Mouse (Mus musculus) neutrophil, adult 5-6 weeks (primary cell): ENCODE results near the gene Fam20a. TPM values are rescaled to one million over a fixed set of nuclear protein-coding genes. Genes with fewer than 3 reads are reported as not detected.

ENCODE experiments used
- ATAC-seq: fragments of 151-379, 151-347 bp; 2 replicates; pipeline ENCODE4 v1.8.0; 2017; ENCODE audit warnings: mild to moderate bottlenecking, moderate TSS enrichment; ENCODE audit not compliant: insufficient number of reproducible peaks, poor library complexity, low FRiP score, severe bottlenecking; ENCODE audit errors: extremely low read depth
- total RNA-seq: library from RNA; stranded (forward); fragments of 200-1000 nt; gene quantifications from 2 replicates; pipeline ENCODE4 v1.2.3, GENCODE M21; 2017

Fam20a gene
- total RNA-seq, 1 experiment from 2014 or later: not detected

DNA sequence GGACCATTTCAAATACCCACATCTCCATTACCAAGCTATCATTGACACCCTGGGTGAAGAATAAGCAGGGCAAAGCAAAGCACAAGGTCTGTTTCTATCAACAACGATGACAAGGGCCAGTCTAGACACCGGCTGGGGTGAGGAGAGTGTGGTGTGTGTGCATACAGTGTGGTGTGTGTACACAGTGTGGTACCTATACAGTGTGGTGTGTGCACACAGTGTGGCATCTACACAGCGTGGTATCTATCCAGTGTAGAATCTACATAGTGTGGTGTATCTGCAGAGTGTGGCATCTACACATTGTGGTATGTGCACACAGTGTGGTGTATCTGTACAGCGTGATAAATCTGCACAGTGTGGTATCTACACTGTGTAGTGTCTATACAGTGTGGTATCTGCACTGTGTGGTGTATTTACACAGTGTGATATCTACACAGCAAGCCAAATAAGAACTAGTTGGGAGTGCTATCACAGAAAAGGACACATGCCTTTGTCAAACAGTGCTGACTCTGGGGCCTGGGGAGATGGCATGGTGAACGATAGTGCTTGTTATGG lies 24.9 kb downstream of the Fam20a start:
- no peak for ATAC-seq

DNA sequence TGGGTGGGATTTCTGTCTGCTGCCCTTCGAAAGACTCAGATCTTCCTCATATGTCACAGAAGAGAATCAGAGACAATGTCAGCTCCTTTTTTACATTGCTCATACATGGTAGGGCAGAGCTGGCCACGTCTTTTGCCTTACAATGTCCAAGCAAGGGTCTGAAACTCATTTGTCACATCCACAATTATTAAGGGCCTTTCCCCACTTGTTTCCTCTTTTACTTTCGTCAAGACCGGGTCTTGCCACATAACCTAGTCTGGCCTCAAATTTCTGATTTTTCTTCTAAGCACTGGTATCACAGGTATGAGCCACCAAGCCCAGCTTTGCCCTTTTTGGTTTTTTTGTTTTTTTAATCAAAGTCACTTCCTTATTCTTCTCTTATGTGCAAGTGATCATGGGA lies 25.6 kb downstream of the Fam20a start:
- ATAC-seq: no peak

DNA sequence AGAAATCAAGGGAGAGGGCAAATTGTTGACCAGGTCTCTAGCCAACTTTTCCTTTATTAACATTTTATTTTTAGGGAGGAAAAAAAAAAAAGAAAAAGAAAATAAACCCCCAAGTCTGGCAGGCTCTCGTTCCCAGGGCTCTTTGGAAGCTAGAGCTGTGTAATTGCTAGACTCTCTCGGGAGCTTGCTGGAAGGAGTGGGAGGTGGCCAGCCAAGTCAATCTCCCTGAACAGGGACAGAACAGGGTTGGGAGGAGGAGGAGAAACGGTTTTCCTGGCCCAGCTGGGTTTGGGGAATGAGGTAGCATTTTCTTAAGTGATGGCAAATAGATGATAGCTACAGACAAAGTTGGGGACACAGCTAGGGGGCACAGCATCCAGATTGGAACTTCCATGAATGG lies 29.3 kb downstream of the Fam20a start:
- no peak for ATAC-seq

DNA sequence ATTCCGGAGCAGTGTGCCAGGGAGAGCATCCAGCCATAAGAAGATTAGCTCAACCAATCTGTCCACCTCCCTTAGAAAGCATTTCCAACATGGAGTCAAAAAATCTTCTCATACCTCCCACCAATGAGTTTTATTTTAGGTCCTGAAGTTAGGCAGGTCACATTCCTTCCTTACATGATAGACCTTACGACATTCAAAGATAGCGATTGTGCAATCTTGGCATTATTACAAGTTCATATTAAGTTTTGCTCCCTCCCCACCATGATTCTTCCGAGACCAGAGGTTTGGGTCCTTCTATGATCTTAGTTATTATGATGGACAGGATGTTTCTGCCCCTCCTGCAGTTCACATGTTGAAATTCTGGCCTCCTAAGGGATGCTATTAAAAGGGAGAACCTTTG lies 32.5 kb downstream of the Fam20a start:
- no peak for ATAC-seq

DNA sequence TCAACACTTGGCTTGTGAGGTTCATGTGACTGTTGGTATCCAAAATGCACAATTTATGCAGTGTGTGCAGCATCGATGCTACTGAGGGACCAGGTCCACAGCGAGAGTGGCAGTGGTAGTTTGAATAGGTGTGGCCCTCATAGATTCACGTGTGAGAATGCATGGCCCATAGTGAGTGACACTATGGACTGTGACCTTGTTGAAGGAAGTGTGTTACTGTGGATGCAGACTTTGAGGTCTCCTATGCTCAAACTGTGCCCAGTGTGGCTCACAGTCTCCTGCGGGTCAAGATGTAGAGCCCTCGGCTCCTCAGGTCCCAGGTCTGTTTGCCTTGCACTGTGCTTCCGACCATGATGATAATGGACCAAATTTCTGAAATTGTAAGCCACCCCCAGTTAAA lies 39.9 kb downstream of the Fam20a start:
- no peak for ATAC-seq

DNA sequence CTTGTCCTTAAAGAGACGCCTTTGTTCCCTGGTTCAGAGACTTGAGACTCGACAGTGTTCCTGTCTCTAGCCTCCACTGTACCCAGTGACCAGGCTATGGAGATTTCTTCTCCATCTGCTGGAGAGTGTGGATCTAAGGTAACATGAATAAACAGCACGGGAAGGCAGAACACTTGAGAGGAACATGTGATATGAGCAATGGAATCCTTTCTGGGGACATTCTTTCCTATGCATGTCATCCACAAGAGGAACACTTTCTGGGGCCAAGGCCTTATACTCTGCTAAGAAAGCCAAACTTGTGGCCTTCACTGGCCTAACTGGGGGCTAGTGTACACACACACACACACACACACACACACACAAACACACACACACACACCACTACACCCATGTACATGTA lies 40.5 kb downstream of the Fam20a start:
- no peak for ATAC-seq

DNA sequence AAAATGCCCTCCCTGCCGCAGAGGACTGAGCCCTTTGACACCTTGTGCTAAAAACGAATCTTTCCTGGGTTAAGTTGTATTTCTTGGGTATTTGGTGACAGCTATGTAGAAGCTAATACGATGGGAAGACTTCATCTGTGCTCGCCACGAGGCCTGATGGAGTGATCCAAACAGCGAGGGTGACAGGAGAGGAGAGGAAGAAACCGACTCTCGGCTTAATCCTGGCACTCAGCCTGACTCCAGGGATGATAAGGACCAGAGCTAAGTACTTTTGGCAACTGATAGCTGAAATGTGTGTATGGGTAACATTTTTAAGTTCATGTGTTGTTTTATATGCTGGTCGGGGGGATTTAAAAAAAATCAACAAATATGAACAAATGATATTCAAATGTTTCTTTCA lies 41.1 kb downstream of the Fam20a start:
- ATAC-seq: no peak

DNA sequence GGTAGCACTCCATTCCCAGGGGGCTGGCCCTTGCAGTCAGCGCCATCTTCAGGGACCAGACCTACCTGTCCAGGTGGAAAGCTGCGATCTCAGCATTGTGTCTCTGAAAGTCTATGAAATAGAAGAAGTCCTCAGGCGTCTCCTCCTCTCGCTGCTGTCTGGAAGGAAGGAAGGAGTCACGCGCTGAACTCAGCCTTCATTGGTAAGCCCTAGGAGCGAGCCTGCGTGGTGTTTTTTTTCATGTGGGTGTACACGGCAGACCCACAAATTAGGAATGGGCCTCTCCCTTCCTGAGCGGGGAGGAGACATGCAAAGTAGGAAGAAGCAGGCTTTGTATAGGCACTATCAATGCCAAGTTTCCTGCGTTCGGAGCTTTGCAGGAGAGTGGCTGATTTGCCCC lies 43.8 kb downstream of the Fam20a start:
- ATAC-seq: no peak

DNA sequence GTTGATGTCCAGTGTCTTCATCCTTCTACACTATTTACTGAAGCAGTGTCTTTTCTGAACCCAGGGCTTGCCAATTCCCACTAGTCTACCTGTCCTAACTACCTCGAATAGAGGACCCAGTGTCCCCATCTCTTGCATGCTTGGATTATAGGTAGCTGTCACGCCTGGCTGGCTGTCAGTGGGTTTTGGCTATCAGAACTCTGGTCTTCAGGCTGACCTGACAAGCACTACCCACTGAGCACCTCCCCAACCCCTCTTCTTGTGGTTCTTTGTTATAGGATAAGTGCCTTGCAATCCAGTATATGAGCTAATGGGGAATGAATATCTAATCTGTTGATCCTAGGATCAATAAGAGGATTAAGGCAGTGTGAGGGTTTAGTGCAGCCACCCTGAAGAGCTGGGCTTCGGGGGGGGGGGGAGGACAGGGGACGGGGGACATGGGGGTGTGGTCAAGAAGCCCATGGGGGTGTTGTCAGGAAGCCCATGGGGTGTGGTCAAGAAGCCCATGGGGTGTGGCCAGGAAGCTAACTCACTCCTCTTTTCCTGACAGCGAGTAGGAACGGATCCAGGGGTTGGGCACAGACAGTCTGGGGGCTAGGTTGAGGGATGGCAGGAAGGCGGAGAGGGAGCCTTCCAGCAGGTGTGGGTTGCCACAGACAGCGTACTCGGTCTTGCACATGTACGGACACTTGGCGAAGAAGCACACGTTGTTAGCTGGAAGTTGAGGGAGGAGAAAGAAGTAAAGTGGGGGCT lies 45.3 kb downstream of the Fam20a start:
- ATAC-seq: no peak

DNA sequence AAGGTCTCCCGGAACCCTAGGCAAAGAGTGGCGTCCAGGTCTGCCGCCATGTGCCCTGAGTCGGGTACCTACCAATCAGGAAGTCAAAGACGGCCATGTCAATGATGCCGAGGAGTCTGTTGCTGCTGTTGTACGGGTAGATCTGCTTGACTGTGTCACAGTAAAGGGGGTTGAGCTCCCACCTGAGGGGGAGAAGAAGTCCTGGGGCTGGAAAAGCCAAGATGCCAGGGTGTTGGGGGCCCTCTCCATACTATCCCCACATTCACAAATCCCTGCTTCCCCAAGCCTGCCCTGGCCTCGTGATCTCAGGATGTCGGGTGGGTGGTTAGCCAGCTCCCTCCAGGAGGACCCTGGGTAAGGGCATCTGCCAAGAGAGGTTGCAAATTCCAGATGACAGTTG lies 46.3 kb downstream of the Fam20a start:
- ATAC-seq: no peak

DNA sequence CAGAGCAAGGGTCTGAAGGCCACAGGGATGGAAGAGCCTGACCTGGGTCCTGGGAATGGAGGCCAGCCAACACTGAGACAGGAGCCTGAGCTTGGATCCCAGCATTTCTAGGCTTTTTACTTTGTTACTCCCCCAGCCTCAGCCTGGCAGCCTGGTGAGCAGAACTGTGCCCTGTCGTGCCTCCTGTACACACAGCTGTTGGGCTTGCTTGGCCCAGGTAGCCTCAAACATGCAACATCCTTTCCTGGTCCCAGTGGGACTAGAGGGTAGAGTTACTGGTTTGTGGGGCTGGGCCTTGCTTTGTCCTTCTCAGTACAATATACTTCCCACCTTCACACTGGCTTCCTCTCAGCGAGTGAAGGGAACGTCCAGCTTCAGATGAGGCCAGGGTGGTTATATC lies 46.9 kb downstream of the Fam20a start:
- no peak for ATAC-seq

DNA sequence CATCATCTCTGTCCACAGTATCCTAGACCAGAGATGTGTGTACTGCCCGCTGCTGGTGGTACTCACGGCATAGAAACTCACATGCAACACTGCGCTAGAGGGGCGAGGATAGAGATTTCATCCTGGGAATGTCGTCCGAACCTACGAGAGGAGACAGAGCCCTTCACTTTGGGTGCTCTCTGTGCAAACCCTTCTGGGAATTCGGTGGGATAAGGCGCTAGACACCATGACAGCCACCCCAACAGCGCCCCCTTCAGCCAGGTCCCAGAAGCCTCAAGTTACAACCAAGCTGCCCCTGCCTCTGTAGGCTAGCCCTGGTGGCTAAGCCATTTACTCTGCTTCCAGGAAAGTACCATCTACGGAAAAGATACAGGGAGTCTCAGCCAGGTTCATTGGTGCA lies 47.5 kb downstream of the Fam20a start:
- ATAC-seq: no peak

DNA sequence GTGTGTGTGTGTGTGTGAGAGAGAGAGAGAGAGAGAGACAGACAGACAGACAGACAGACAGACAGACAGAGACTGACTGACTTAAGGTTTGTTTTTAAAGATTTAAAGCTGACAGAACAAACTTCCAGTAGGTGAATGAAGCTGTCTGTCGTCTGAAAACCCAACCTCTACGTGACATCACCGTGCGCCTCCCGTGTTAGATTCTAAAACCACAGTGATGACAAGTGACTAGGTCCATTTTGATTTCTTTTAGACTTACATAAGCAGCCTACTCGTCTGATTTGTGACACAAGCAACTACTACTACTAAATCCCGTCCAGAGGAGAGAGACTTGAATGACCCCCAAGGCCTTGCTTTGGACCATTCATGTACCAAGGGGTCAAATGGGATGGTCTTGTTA lies 48.3 kb downstream of the Fam20a start:
- ATAC-seq: no peak

DNA sequence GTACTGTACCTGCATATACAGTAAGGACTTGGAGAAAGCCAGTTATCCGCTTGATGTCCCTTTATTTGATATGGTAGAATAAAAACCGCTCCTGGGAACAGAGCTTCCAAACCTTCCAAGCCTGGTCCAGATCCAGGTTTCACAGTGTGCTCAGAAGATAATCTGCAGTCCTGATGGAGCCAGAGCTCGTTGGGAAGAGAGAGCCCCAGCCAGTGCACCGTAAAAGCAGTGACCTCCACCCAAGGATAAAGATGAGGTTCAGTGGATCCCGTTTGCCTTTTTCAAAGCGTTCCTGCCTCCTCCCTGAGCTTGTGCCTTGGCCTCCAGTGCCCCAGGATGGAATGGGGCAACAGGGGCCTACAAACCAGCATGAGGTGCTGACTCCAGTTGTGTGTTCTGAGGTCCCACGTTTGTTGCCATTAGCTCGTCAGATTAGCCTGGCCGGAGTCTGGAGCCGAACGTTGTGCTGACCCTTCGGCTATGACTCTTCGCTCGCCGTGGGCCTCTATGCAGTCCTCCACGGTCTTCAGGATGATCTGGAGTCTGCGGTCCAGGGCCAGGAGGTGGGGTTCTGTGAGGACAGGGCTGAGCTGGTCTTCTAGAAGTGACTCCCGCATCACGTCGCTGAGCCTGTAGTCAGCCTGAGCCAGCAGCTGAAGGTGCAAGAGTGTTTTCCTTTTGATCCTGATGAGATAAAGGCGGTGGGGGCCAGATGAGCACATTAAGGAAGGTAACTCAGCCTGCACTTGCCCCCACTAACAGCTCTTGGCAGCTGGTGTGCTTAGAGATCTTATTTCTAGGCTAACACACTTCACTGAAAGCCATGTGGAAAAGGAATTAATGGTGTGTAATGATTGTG lies 49.0 kb downstream of the Fam20a start:
- ATAC-seq: no peak

DNA sequence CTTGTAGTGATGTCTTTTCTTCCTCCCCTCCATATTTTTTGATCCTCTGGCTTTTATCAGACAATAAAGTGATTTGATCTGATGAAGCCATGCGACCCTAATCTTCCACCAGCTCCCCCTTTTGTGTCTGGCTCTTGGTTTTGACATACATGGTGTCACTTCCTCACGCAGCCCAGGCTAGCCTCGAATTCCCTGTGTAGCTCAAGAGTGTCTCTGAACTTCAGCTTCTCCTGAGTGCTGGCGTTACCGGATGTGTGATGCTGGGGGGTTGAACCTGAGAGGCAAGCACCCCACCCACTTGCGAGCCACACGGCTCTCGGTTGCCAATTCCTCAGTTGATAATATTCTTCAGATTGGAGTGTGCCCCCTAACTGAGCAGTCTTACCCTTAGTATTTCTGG lies 49.7 kb downstream of the Fam20a start:
- ATAC-seq: no peak

DNA sequence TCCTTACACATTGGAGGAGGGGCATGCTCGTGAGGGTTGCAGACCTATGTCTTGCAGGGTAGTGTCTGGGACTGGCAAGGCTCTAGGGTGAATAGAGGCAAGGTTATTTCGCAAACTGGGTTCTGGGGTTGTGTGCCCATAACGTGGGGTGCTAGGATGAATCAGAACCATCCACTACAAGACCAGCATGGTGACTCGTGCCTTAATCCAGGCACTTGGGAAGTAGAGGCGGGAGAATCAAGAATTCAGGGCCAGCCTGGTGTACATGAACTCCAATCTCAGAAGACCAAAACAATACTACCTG lies 50.1 kb downstream of the Fam20a start:
- no peak for ATAC-seq

DNA sequence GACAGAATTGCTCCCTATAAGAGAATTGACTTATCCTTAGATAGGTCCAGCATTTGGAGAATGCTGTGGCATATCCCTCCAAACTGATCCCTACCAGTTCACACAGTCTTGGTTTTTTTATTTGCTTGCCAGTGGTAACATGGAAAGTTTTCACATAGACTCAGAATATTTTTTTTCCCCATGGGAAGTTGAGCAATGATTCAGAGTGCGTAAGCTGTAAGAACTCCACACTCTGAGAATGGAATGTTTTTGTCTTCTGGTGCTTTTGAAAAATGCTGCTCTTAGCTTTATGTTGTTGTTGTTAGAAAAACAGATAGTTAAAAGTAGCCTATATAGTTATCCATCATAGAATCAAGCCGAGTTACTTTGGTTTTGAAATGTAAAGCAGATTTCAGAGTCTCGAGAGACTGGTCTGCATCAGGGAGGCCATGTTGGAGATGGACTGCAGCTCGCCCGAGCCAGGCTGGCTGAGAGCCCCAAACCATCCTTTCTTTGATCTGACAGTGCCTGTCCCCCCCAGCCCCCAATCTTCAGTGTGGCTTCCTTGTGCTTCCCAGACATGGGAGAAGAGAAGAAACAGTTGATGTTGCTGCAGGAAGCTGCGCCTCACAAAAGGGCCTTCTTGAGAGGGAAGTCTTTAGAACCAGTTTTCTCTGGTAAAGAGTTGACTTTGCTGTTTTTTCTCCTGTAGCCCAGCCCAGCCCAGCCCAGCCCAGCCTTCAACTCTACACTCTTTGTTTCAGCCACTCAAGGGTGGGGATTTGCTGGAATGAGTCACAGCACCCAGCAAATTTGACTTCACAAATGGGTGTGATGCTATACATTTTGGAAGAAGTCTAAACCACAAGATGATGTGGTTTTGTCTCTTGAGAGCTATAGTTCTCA lies 50.7 kb downstream of the Fam20a start:
- no peak for ATAC-seq

DNA sequence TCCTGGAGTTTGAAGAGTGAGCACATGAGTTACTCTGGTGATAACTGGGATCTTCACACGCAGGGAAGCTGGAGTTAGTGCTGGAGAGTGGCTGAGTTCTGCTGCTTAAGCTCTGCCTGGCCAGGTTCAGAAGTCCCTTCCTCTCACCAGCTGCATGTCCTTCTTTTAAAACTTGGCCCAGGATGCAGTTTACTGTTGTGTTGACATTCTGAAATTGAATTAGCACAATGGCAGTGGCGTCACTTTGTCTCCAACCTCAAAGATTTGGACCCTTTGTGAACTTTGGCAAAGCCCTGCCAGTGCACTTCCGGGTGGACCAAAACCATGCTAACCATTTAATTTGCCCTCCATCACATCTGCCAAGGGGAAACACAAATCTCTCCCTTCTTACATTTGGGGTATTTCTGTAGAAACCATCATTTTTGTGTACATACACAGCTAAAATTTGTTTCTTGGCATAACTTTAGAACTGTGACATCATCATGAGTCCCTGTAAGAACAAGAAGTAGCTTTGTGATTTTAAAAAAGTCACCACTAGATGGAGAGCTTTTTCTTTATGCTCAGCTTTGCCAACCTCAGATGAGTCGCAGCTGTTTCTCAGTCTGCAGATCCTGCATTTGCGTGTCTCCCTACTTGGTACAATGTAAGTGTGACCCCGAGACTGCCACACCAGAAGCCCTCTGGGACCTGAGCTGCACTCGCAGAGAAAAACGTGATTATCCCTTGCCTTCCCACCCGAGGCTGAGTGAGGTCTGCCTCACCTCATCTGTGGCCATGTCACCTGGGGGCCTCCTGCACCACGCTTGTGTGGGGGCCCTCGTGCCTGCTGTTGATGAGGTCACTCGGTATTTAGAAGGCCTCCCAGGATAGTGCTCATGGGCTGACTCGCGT lies 51.8 kb downstream of the Fam20a start:
- ATAC-seq: no peak
